Mouse (Mus musculus): ENCODE measurements around the gene Cep112.

The Cep112 gene

GRCm38 (mm10) chr11:108876633-108877205, 451.7 kb downstream of the Cep112 start:
- DNase-seq (ENCODE audit: low spot score in 2 of 2), result no peak

GRCm38 (mm10) chr11:108877520-108877919, 452.5 kb downstream of the Cep112 start:
- DNase-seq (ENCODE audit: low spot score in 2 of 2), result no peak

- no peak for DNase-seq (ENCODE audit: low spot score in 2 of 2)
These were observed 455.6 kb downstream of the Cep112 start for GRCm38 (mm10) chr11:108880546-108880945.

GRCm38 (mm10) chr11:108881662-108882061, 456.7 kb downstream of the Cep112 start:
- no peak for DNase-seq (ENCODE audit: low spot score in 2 of 2)

- DNase-seq (ENCODE audit: low spot score in 2 of 2), result no peak
These were observed 460.4 kb downstream of the Cep112 start for GRCm38 (mm10) chr11:108885276-108885896.

GRCm38 (mm10) chr11:108886060-108886459, 461.1 kb downstream of the Cep112 start:
- no peak for DNase-seq (ENCODE audit: low spot score in 2 of 2)

GRCm38 (mm10) chr11:108889121-108889520, 464.1 kb downstream of the Cep112 start:
- DNase-seq (ENCODE audit: low spot score in 2 of 2), result no peak

- no peak for DNase-seq (ENCODE audit: low spot score in 2 of 2)
These were observed 465.6 kb downstream of the Cep112 start for GRCm38 (mm10) chr11:108890544-108890943.

GRCm38 (mm10) chr11:108891111-108891870, 466.3 kb downstream of the Cep112 start:
- DNase-seq (ENCODE audit: low spot score in 2 of 2), result no peak

- DNase-seq (ENCODE audit: low spot score in 2 of 2), result no peak
These were observed 466.9 kb downstream of the Cep112 start for GRCm38 (mm10) chr11:108891871-108892380.

GRCm38 (mm10) chr11:108892406-108892805, 467.4 kb downstream of the Cep112 start:
- DNase-seq (ENCODE audit: low spot score in 2 of 2), result no peak

- no peak for DNase-seq (ENCODE audit: low spot score in 2 of 2)
These were observed 468.3 kb downstream of the Cep112 start for GRCm38 (mm10) chr11:108893232-108893790.

GRCm38 (mm10) chr11:108893855-108894510, 469.0 kb downstream of the Cep112 start:
- DNase-seq (ENCODE audit: low spot score in 2 of 2), result no peak

- no peak for DNase-seq (ENCODE audit: low spot score in 2 of 2)
These were observed 472.0 kb downstream of the Cep112 start for GRCm38 (mm10) chr11:108897034-108897433.

GRCm38 (mm10) chr11:108898063-108898462, 473.1 kb downstream of the Cep112 start:
- DNase-seq (ENCODE audit: low spot score in 2 of 2), result no peak

- no peak for DNase-seq (ENCODE audit: low spot score in 2 of 2)
These were observed 473.5 kb downstream of the Cep112 start for GRCm38 (mm10) chr11:108898483-108898882.

- no peak for DNase-seq (ENCODE audit: low spot score in 2 of 2)
These were observed 475.9 kb downstream of the Cep112 start for GRCm38 (mm10) chr11:108900718-108901488.

GRCm38 (mm10) chr11:108901670-108902069, 476.7 kb downstream of the Cep112 start:
- no peak for DNase-seq (ENCODE audit: low spot score in 2 of 2)

GRCm38 (mm10) chr11:108902303-108902702, 477.3 kb downstream of the Cep112 start:
- DNase-seq (ENCODE audit: low spot score in 2 of 2), result no peak

- DNase-seq (ENCODE audit: low spot score in 2 of 2), result no peak
These were observed 481.7 kb downstream of the Cep112 start for GRCm38 (mm10) chr11:108906590-108907254.
